ENCODE assay signal across 13 mouse cellular contexts in genomic region chr2:33204980-33205379, GRCm38 (mm10). TPM values are rescaled to one million over a fixed set of nuclear protein-coding genes. Genes with fewer than 3 reads are reported as not detected.
DNase-seq lines count a peak whose midpoint lies in the region; ATAC-seq and TF ChIP-seq lines count a peak whose summit lies in the region.
"Had no signal": no experiment of that assay in that cellular context is flagged by ENCODE, and none has a peak within 500 bp of the region (broad histone marks: within the 10 kb centered on the region; RNA-seq: fewer than 3 reads in every experiment).

No protein-coding gene starts in this region.

- H3K4me3 ChIP-seq in gastrocnemius, adult 2 months, result no peak overlapping the region
- no peak overlapping the region for H3K4me3 ChIP-seq in thymus, adult 2 months (ENCODE audit: control insufficient read depth, insufficient read depth, low read length)
- H3K4me3 ChIP-seq: left cerebral cortex, adult 2 months; liver, embryonic 13.5 days; neural tube, embryonic 12.5 days had no signal

- TF ChIP-seq POLR2A in thymus, adult 2 months (IDR thresholded peaks at IDR 0.05; ENCODE audit: control insufficient read depth, extremely low read depth, insufficient read depth, low read length, poor library complexity), result no peak

- 73% methylated on average over 5 of the region's 5 CpGs for WGBS in thymus, adult 2 months

- H3K36me3 ChIP-seq in thymus, adult 2 months (ENCODE audit: control insufficient read depth, insufficient read depth, low read length), result no peaks in the 10 kb centered on the region
- H3K36me3 ChIP-seq: liver, embryonic 13.5 days; neural tube, embryonic 12.5 days had no signal

- H3K27me3 ChIP-seq in thymus, adult 2 months (ENCODE audit: control insufficient read depth, insufficient read depth, low read length), result no peaks in the 10 kb centered on the region
- H3K27me3 ChIP-seq: liver, embryonic 13.5 days; neural tube, embryonic 12.5 days had no signal

- DNase-seq in gastrocnemius, adult 2 months, result no peak
- no peak for DNase-seq in gastrocnemius, postnatal 14 days
- peak; percentile 34 for DNase-seq in urinary bladder, postnatal 14 days (ENCODE audit: low spot score)
- DNase-seq in urinary bladder, adult 2 months (ENCODE audit: low spot score), result no peak
- no peak for DNase-seq in thymus, adult 2 months
- no peak for DNase-seq in spleen, adult 18-20 months
- DNase-seq in kidney, postnatal 10 days, result no peak
- DNase-seq: cerebellum, postnatal 25 days; liver, embryonic 13.5 days; right cerebral cortex, postnatal 4 days had no signal

- intact Hi-C loops in gastrocnemius, adult 2 months (cut with DNase I), result loop anchor here (5.0 kb wide), 1 partner anchor 43 kb away; no protein-coding TSS in a partner anchor
- intact Hi-C loops in gastrocnemius, postnatal 14 days (cut with DNase I; ENCODE audit: low total_unique reads), result no loop called here

- ATAC-seq in inflammation-experienced regulatory T-cells, adult 6 months, result peak; percentile 36

- H3K4me1 ChIP-seq in thymus, adult 2 months (replicated peaks; ENCODE audit: control insufficient read depth, insufficient read depth, low read length), result peaks cover 55% of the 10 kb centered on the region

- TF ChIP-seq CTCF in gastrocnemius, adult 2 months (IDR thresholded peaks at IDR 0.05), result no peak
- TF ChIP-seq CTCF in thymus, adult 2 months (IDR thresholded peaks at IDR 0.05; ENCODE audit: borderline replicate concordance, control insufficient read depth, extremely low read depth, insufficient read depth, low read length, poor library complexity), result no peak

- peak overlapping the region; percentile 78 for H3K27ac ChIP-seq in gastrocnemius, adult 2 months
- H3K27ac ChIP-seq in thymus, adult 2 months (ENCODE audit: control insufficient read depth, insufficient read depth, low read length), result no peak overlapping the region
- H3K27ac ChIP-seq: liver, embryonic 13.5 days; neural tube, embryonic 12.5 days had no signal

RNA-seq across cellular contexts. Expression of gene Angptl2, which starts 10.9 kb away (rescaled TPM):
- total RNA-seq in gastrocnemius, adult 2 months (2021), result 10 to 100 TPM; 20.6 to 47.1 TPM
- 100 to 1,000 TPM; 121 to 163 TPM for total RNA-seq in gastrocnemius, postnatal 14 days (2021)
- polyA plus RNA-seq in urinary bladder, adult 2 months (2012; rRNA removed), result 67.7 and 73.5 TPM in 2 replicates
- polyA plus RNA-seq in inflammation-experienced regulatory T-cells, adult 6 months (2017; shearing (Covaris generic)), result 10 to 100 TPM; 17.1 to 19.5 (median 19.3) TPM
- polyA plus RNA-seq in thymus, adult 2 months (2012; rRNA removed), result 61.1 and 64.5 TPM in 2 replicates
